ENCODE assay signal across 8 mouse cellular contexts in the genomic region with DNA sequence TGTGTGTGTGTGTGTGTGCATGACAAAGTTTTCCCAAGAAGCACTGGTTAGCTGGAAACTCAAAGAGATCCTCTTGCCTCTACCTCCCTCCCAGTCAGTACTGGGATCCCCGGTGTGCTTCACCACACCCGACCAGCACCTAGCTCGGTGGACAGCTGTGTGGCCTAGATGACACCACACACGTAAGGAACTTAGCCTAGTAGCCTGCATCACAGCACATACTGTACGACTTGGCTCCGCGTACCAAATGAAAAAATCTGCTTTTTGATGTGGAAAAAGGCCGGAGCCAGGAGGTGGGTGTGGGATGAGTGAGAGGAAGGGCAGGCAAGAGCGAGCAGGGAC. TPM values are rescaled to one million over a fixed set of nuclear protein-coding genes. Genes with fewer than 3 reads are reported as not detected.
DNase-seq lines count a peak whose midpoint lies in the region; ATAC-seq and TF ChIP-seq lines count a peak whose summit lies in the region.

No protein-coding gene starts in this region.

- no peak for TF ChIP-seq POLR2A in MEL (IDR thresholded peaks at IDR 0.05; ENCODE audit: control insufficient read depth in 1 of 2, insufficient read depth in 1 of 2, low read depth in 1 of 2, low read length in 2 of 2, poor library complexity in 1 of 2)

- H3K9ac ChIP-seq in heart, embryonic 16.5 days (ENCODE audit: low read length), result peak overlapping the region; percentile 86
- H3K9ac ChIP-seq in MEL (ENCODE audit: control insufficient read depth, low read depth, low read length, poor library complexity, severe bottlenecking), result peak overlapping the region; percentile 89
- H3K9ac ChIP-seq in forebrain, embryonic 15.5 days (replicated peaks), result peak overlapping the region; percentile 72
- H3K9ac ChIP-seq in liver, embryonic 16.5 days (ENCODE audit: low read depth, low read length), result peak overlapping the region; percentile 79

- no peak for TF ChIP-seq CTCF in MEL (IDR thresholded peaks at IDR 0.05 in 2 of 3, conservative IDR thresholded peaks at IDR 0.05 in 1 of 3; ENCODE audit: control insufficient read depth in 1 of 3, insufficient read depth in 1 of 3, low read depth in 2 of 3, low read length in 3 of 3, poor library complexity in 1 of 3, severe bottlenecking in 1 of 3)

- no peak for DNase-seq in heart, adult 11 months
- DNase-seq in MEL (ENCODE audit: low read depth, low spot score), result peak; percentile 76
- DNase-seq in thymus, postnatal 36 days, result no peak
- DNase-seq in embryo, embryonic 10 days (ENCODE audit: low spot score), result no peak
- no peak for DNase-seq in Muller cell, postnatal 12 days (ENCODE audit: inconsistent ontology term)

- TF ChIP-seq RAD21 in MEL (IDR thresholded peaks at IDR 0.05; ENCODE audit: low read depth, low read length), result no peak

- no peak for TF ChIP-seq EP300 in MEL (IDR thresholded peaks at IDR 0.05; ENCODE audit: low read depth in 1 of 2, low read length in 2 of 2)

- 2% methylated on average over 9 of the region's 9 CpGs for WGBS in heart, embryonic 16.5 days
- WGBS in forebrain, embryonic 15.5 days, result under 1% methylated on average over 9 of the region's 9 CpGs
- 0% methylated on average over 9 of the region's 9 CpGs for WGBS in liver, embryonic 16.5 days (ENCODE audit: insufficient replicate concordance)

- H3K4me3 ChIP-seq in heart, embryonic 16.5 days (ENCODE audit: low read length), result peak overlapping the region; percentile 77
- peak overlapping the region; percentile 56 to 77 for H3K4me3 ChIP-seq in MEL (ENCODE audit: control insufficient read depth in 1 of 2, insufficient read depth in 1 of 2, low read depth in 2 of 2, low read length in 2 of 2)
- H3K4me3 ChIP-seq in forebrain, embryonic 15.5 days, result peak overlapping the region; percentile 66
- H3K4me3 ChIP-seq in liver, embryonic 16.5 days (ENCODE audit: low read depth, low read length), result peak overlapping the region; percentile 76

- H3K4me2 ChIP-seq in heart, embryonic 16.5 days (ENCODE audit: low read depth, low read length), result peak overlapping the region; percentile 87
- peak overlapping the region; percentile 84 for H3K4me2 ChIP-seq in forebrain, embryonic 15.5 days (replicated peaks)
- peak overlapping the region; percentile 97 for H3K4me2 ChIP-seq in liver, embryonic 16.5 days (ENCODE audit: low read depth, low read length)

- H3K27me3 ChIP-seq in heart, embryonic 16.5 days (ENCODE audit: control insufficient read depth, insufficient read depth, low read length), result no peaks in the 10 kb centered on the region
- H3K27me3 ChIP-seq in MEL (ENCODE audit: control insufficient read depth in 1 of 2, insufficient read depth in 2 of 2, low read length in 2 of 2), result no peaks in the 10 kb centered on the region
- H3K27me3 ChIP-seq in forebrain, embryonic 15.5 days, result no peaks in the 10 kb centered on the region
- H3K27me3 ChIP-seq in liver, embryonic 16.5 days (ENCODE audit: control insufficient read depth, insufficient read depth, low read depth, low read length), result no peaks in the 10 kb centered on the region

- H3K4me1 ChIP-seq in heart, embryonic 16.5 days (ENCODE audit: control insufficient read depth, insufficient read depth, low read length), result peaks cover 12% of the 10 kb centered on the region
- peaks cover 0 to 12% of the 10 kb centered on the region in 2 experiments; a peak in 2 of 4 replicates for H3K4me1 ChIP-seq in MEL (ENCODE audit: control insufficient read depth in 1 of 2, insufficient read depth in 2 of 2, low read length in 2 of 2)
- peaks cover 19% of the 10 kb centered on the region for H3K4me1 ChIP-seq in forebrain, embryonic 15.5 days
- peaks cover 27% of the 10 kb centered on the region for H3K4me1 ChIP-seq in liver, embryonic 16.5 days (ENCODE audit: control insufficient read depth, low read depth, low read length)

- ATAC-seq in heart, embryonic 16.5 days (replicated peaks; ENCODE audit: extremely low read depth, insufficient read depth, low FRiP score), result peak; percentile 12; the same call in 1 of the 2 replicates
- ATAC-seq in forebrain, embryonic 15.5 days (replicated peaks), result no peak
- peak; percentile 13; the same call in 1 of the 2 replicates for ATAC-seq in liver, embryonic 16.5 days (ENCODE audit: low read depth)

- H3K36me3 ChIP-seq in heart, embryonic 16.5 days (ENCODE audit: control insufficient read depth, insufficient read depth), result no peaks in the 10 kb centered on the region
- H3K36me3 ChIP-seq in MEL (ENCODE audit: control insufficient read depth in 1 of 2, insufficient read depth in 2 of 2, low read length in 2 of 2), result peaks cover 0 to 21% of the 10 kb centered on the region in 2 experiments; a peak in 2 of 4 replicates
- no peaks in the 10 kb centered on the region for H3K36me3 ChIP-seq in forebrain, embryonic 15.5 days
- no peaks in the 10 kb centered on the region for H3K36me3 ChIP-seq in liver, embryonic 16.5 days (ENCODE audit: control insufficient read depth, insufficient read depth)

- H3K27ac ChIP-seq in heart, embryonic 16.5 days (ENCODE audit: low read length), result peak overlapping the region; percentile 86
- peak overlapping the region; percentile 43 for H3K27ac ChIP-seq in MEL (ENCODE audit: control insufficient read depth, low read depth, low read length)
- H3K27ac ChIP-seq in forebrain, embryonic 15.5 days (replicated peaks), result peak overlapping the region; percentile 83
- peak overlapping the region; percentile 86 for H3K27ac ChIP-seq in liver, embryonic 16.5 days (ENCODE audit: low read length)

- H3K79me2 ChIP-seq in MEL (ENCODE audit: control insufficient read depth, insufficient read depth, low read length, poor library complexity), result peaks cover 26% of the 10 kb centered on the region

- no peaks in the 10 kb centered on the region for H3K9me3 ChIP-seq in heart, embryonic 16.5 days (replicated peaks; ENCODE audit: control insufficient read depth, low read length)
- no peaks in the 10 kb centered on the region for H3K9me3 ChIP-seq in MEL (replicated peaks; ENCODE audit: insufficient read depth, low read length)
- H3K9me3 ChIP-seq in forebrain, embryonic 15.5 days, result no peaks in the 10 kb centered on the region
- no peaks in the 10 kb centered on the region for H3K9me3 ChIP-seq in liver, embryonic 16.5 days (replicated peaks; ENCODE audit: control insufficient read depth, low read length)

TF ChIP-seq in MEL, 35 proteins besides CTCF, POLR2A, EP300 and RAD21:
- TF ChIP-seq SIN3A (IDR thresholded peaks at IDR 0.05; ENCODE audit: low read length) (peak; percentile 53), MAZ (IDR thresholded peaks at IDR 0.05; ENCODE audit: low read depth, low read length) (0 out of 2 replicates have a peak, but pooled peaks have one; percentile 57), USF2 (IDR thresholded peaks at IDR 0.05; ENCODE audit: borderline replicate concordance in 1 of 2, insufficient read depth in 1 of 2, low read depth in 1 of 2, low read length in 2 of 2) (no peak)
TF ChIP-seq in MEL: peak in this region for 2.

RNA-seq across cellular contexts. Expression of a gene that starts 0.5 kb away (rescaled TPM):
- 5.3 and 10.9 TPM in 2 replicates for polyA plus RNA-seq in heart, embryonic 16.5 days (2015; fragmentation: Nextera tagmentation; extraction: Ambion mirVana)
- total RNA-seq in MEL (2012; rRNA removed), result 18.5 and 31.2 TPM in 2 replicates
- polyA plus RNA-seq in MEL (2012; ENCODE audit: insufficient read depth in 1 of 2, insufficient read length in 2 of 2, low read depth in 1 of 2, low replicate concordance in 2 of 2, missing spikeins in 1 of 2), result 10 to 100 TPM; 10.2 to 57.8 TPM
- polyA plus RNA-seq in forebrain, embryonic 15.5 days (2015; fragmentation: Nextera tagmentation; extraction: Ambion mirVana), result 7.1 and 8.7 TPM in 2 replicates
- 2.8 and 3.6 TPM in 2 replicates for polyA plus RNA-seq in liver, embryonic 16.5 days (2015; fragmentation: Nextera tagmentation; extraction: Ambion mirVana)
